Mouse (Mus musculus): ENCODE data around the gene Nkx1-1. TPM values are rescaled to one million over a fixed set of nuclear protein-coding genes. Genes with fewer than 3 reads are reported as not detected.

The Nkx1-1 gene
- not detected in 2 replicates for polyA plus RNA-seq (2015; fragmentation: Nextera tagmentation; extraction: Ambion mirVana)

DNA sequence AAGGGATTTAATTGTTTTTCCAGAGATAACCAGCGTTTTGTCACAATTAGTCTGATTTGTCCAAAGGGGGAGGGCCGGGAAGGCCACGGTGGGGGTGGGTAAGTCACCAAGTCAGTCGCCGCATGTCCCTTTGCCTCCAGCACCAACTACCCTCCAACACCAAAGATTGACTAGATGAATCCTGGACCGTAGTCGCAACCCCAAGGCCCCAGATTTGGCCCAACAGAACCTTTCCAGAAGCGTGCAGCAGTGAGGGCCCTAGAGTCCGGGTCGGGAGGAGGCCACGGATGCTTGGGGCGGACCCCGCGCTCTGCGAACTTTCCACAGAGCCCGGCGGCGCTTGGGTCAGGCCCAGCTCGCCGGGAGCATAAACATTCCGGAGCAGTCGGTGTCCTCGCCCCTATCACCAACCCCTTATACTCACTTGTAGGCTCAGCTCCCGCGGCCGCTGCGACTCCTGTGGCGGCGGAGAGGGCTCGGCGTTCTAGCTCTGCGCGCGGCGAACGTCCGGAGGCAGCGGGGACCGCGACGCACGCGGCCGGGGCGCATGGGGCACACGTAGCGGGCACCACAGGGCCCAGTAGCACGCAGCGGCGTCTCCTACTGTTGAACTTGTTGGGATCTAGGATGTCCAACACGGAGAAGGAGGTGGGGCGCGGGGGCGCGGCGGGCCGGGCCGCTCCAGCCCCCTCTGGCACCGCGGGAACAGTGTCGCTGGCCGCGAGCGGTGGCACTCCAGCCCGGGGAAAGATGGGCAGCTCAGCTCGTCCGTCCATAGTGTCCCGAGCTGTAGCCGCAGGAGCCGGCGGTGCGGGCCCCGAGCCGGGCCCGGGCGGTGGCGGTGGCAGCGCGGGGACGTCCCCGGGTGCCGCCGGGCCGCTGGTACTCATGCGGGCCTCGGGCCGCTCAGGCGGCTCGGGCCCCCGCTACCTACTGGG, at the start of gene Nkx1-1:
Nkx1-1 (minus strand) TSS at position 776 of the 938 bp plus-strand sequence.
- Histone ChIP-seq H3K9ac (ENCODE audit: low read depth, low read length) (no peak within 1 kb of the TSS), H3K9me3 (ENCODE audit: control insufficient read depth, low read length) (no peaks in the 10 kb centered on the region), H3K27ac (ENCODE audit: low read length) (no peak within 1 kb of the TSS), H3K4me3 (ENCODE audit: low read length) (peak within 1 kb of the TSS; percentile 18), H3K36me3 (ENCODE audit: control insufficient read depth, insufficient read depth, low read length) (no peaks in the 10 kb centered on the region), H3K4me1 (ENCODE audit: control insufficient read depth, insufficient read depth, low read length) (peaks cover 18% of the 10 kb centered on the region), H3K27me3 (replicated peaks; ENCODE audit: control insufficient read depth, insufficient read depth, low read length) (peaks cover 95% of the 10 kb centered on the region), H3K4me2 (ENCODE audit: low read depth, low read length) (no peak within 1 kb of the TSS)
- ATAC-seq: no peak
- 1% methylated on average over 88 of the region's 90 CpGs for WGBS

DNA sequence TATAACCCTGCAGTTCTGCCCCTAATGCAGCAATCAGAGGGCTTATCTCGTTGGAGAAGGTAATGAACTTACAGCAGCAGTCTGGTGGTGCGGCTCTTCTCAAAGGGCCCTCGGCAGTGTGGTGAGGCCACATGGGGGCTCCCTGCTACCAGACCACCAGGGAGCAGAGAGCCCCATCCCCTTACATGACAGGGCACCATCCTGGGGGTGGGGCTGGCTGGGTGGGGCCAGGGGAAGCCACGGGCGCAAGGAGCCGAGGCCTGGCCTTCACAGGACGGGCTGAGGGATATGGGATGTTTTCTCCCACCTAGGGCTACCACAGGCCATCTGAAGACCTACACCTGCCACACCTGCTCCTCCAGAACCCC, 47.5 kb upstream of the Nkx1-1 start:
- Histone ChIP-seq H3K27me3 (replicated peaks; ENCODE audit: control insufficient read depth, insufficient read depth, low read length) (no peaks in the 10 kb centered on the region; the same call in 1 of the 2 replicates), H3K4me1 (ENCODE audit: control insufficient read depth, insufficient read depth, low read length) (0 out of 2 replicates have a peak, but pooled peaks cover 5% of the 10 kb centered on the region), H3K4me2 (ENCODE audit: low read depth, low read length) (peak overlapping the region; percentile 32), H3K9ac (ENCODE audit: low read depth, low read length) (no peak overlapping the region), H3K36me3 (ENCODE audit: control insufficient read depth, insufficient read depth, low read length) (no peaks in the 10 kb centered on the region), H3K9me3 (ENCODE audit: control insufficient read depth, low read length) (no peaks in the 10 kb centered on the region), H3K4me3 (ENCODE audit: low read length) (no peak overlapping the region), H3K27ac (ENCODE audit: low read length) (no peak overlapping the region)
- WGBS: 13% methylated on average over 7 of the region's 7 CpGs
- ATAC-seq: no peak; the same call in none of the 2 replicates

DNA sequence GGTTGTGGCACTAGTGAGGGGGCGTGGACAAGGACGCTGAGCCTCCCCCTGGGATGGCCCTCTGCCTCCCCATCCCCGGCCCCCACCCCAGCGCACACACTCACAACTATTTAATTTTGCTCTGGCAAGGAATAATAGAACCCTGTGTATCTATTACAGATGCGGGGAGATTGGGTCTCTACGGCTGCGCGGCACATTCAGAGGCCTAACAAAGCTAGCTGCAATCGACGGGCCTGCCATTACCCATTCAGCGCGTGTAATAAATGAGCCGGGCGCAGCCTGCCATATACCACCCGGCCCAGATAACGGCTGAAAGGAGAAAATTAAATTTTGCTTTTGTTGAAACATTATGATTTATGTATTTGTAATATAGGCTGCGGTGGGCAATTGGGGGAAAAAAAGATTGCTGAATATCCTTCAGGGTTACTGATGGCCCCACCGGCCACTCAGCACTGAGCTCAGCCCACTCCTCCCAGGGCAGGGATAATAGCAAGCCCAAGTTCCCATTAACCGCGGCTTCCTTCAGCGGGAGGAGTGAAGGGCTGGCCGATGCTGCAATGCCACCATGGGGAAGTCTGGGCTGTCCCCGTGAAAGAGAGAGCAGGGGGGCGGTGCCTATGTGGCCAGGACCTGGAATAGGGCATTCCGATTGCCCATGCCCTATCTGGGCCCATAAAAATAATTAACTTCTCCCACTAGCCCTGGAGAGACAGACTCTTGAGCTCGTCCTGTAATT, 47.0 kb upstream of the Nkx1-1 start:
- WGBS: 43% methylated on average over 26 of the region's 26 CpGs
- peak overlapping the region; percentile 32 for H3K4me2 ChIP-seq (ENCODE audit: low read depth, low read length)
- no peaks in the 10 kb centered on the region for H3K36me3 ChIP-seq (ENCODE audit: control insufficient read depth, insufficient read depth, low read length)
- H3K4me1 ChIP-seq (ENCODE audit: control insufficient read depth, insufficient read depth, low read length): 0 out of 2 replicates have a peak, but pooled peaks cover 5% of the 10 kb centered on the region
- H3K27ac ChIP-seq (ENCODE audit: low read length): no peak overlapping the region
- H3K9ac ChIP-seq (ENCODE audit: low read depth, low read length): no peak overlapping the region
- H3K4me3 ChIP-seq (ENCODE audit: low read length): no peak overlapping the region
- H3K9me3 ChIP-seq (ENCODE audit: control insufficient read depth, low read length): no peaks in the 10 kb centered on the region
- ATAC-seq: peak; percentile 93; the same call in 1 of the 2 replicates
- no peaks in the 10 kb centered on the region; the same call in 1 of the 2 replicates for H3K27me3 ChIP-seq (replicated peaks; ENCODE audit: control insufficient read depth, insufficient read depth, low read length)

DNA sequence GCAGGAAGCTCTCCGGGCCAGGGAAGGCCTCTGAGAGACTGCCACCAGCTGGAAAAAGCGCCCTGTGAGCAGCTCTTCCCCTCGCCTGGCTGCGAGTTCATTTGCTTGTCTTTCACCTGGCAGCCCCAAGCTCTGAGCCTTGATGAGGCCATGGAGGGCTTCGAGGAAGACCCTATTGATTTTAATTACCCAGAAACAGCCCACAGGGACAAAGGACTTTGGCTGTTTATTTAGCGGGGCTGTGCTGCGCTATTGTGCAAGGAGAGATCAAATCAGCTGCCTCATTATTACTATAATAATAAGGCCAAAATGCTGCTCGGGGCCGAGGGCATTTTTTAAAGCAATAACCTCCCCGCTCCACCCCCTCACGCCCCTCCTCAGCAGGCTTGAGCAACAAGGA, 31.7 kb upstream of the Nkx1-1 start:
- Histone ChIP-seq H3K27ac (ENCODE audit: low read length) (no peak overlapping the region), H3K9me3 (ENCODE audit: control insufficient read depth, low read length) (no peaks in the 10 kb centered on the region), H3K4me2 (ENCODE audit: low read depth, low read length) (no peak overlapping the region), H3K27me3 (replicated peaks; ENCODE audit: control insufficient read depth, insufficient read depth, low read length) (no peaks in the 10 kb centered on the region), H3K36me3 (ENCODE audit: control insufficient read depth, insufficient read depth, low read length) (no peaks in the 10 kb centered on the region), H3K4me3 (ENCODE audit: low read length) (no peak overlapping the region), H3K9ac (ENCODE audit: low read depth, low read length) (no peak overlapping the region), H3K4me1 (ENCODE audit: control insufficient read depth, insufficient read depth, low read length) (no peaks in the 10 kb centered on the region)
- WGBS: 43% methylated on average over 11 of the region's 11 CpGs
- no peak for ATAC-seq

DNA sequence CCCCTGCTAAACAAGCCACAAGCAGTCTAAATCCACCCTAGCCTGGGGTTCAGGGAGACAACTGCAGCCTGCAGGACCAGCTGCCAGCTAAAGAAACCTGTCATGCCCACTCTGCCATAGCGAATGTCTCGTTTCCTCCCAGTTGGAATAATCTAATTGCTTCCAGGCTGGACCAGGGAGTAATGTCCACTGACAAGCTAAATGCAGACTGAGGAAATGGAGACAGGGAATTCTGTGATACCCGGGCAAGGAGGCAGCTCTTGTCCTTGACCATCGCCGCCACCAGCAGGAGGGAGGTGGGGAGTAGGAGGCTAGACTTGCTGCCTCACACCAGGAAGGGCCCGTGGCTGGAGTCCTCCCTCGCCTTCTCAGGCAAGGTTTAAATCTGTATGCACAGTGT, 30.6 kb upstream of the Nkx1-1 start:
- H3K36me3 ChIP-seq (ENCODE audit: control insufficient read depth, insufficient read depth, low read length): no peaks in the 10 kb centered on the region
- H3K27me3 ChIP-seq (replicated peaks; ENCODE audit: control insufficient read depth, insufficient read depth, low read length): no peaks in the 10 kb centered on the region
- no peak overlapping the region for H3K27ac ChIP-seq (ENCODE audit: low read length)
- H3K9ac ChIP-seq (ENCODE audit: low read depth, low read length): no peak overlapping the region
- H3K4me3 ChIP-seq (ENCODE audit: low read length): no peak overlapping the region
- ATAC-seq: no peak
- no peak overlapping the region for H3K4me2 ChIP-seq (ENCODE audit: low read depth, low read length)
- no peaks in the 10 kb centered on the region for H3K9me3 ChIP-seq (ENCODE audit: control insufficient read depth, low read length)
- 69% methylated on average over 7 of the region's 7 CpGs for WGBS
- no peaks in the 10 kb centered on the region for H3K4me1 ChIP-seq (ENCODE audit: control insufficient read depth, insufficient read depth, low read length)

DNA sequence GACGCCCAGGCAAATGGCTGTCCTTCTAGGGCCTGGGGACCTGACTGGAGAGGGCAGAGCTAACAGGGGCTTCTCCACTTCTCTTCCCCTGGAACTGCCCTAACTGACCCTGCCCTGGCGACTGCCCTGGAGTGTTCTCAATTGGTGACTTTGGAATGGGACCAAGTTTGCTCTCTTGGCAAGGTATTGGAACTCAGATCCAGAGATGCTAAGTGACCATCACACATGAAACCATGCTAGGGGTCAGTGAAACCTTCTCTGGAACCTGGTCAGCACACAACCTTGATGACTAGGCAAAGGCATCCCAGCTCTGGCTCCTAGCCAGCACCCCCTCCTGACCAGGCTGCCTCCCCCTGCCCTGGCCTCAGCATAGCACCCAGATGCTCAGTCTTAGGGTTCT, 25.3 kb upstream of the Nkx1-1 start:
- Histone ChIP-seq H3K4me2 (ENCODE audit: low read depth, low read length) (no peak overlapping the region), H3K9me3 (ENCODE audit: control insufficient read depth, low read length) (no peaks in the 10 kb centered on the region), H3K27me3 (replicated peaks; ENCODE audit: control insufficient read depth, insufficient read depth, low read length) (no peaks in the 10 kb centered on the region), H3K9ac (ENCODE audit: low read depth, low read length) (no peak overlapping the region), H3K36me3 (ENCODE audit: control insufficient read depth, insufficient read depth, low read length) (no peaks in the 10 kb centered on the region), H3K4me1 (ENCODE audit: control insufficient read depth, insufficient read depth, low read length) (no peaks in the 10 kb centered on the region), H3K4me3 (ENCODE audit: low read length) (no peak overlapping the region), H3K27ac (ENCODE audit: low read length) (no peak overlapping the region)
- WGBS: 64% methylated on average over 2 of the region's 2 CpGs
- no peak for ATAC-seq

DNA sequence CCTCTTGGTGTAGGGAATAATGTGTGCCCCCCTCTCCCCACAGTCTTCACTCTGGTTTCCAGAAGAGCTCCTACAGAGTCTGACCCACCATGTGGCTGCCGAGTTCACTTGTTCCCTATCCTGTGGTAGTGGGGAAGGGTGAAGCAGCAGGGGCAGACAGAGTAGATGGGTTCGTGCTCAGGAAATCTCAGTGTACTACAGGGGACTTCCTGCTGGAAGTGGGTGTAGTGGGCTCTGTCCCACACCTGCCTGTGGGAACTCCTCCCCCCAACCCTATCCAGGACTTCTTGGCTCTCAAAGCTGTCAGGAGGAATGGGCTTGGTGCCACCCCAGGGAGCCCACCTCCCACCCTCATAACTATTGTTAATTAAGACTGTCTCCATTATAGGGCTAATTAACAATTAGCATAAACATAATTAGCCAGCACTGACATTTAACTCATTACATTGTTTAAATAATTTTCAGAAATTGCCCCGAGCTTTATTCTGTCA, 24.4 kb upstream of the Nkx1-1 start:
- H3K9ac ChIP-seq (ENCODE audit: low read depth, low read length): no peak overlapping the region
- no peaks in the 10 kb centered on the region for H3K36me3 ChIP-seq (ENCODE audit: control insufficient read depth, insufficient read depth, low read length)
- 60% methylated on average over 3 of the region's 3 CpGs for WGBS
- no peaks in the 10 kb centered on the region for H3K27me3 ChIP-seq (replicated peaks; ENCODE audit: control insufficient read depth, insufficient read depth, low read length)
- no peak overlapping the region for H3K4me2 ChIP-seq (ENCODE audit: low read depth, low read length)
- no peaks in the 10 kb centered on the region for H3K9me3 ChIP-seq (ENCODE audit: control insufficient read depth, low read length)
- H3K4me3 ChIP-seq (ENCODE audit: low read length): no peak overlapping the region
- ATAC-seq: no peak
- H3K27ac ChIP-seq (ENCODE audit: low read length): no peak overlapping the region
- H3K4me1 ChIP-seq (ENCODE audit: control insufficient read depth, insufficient read depth, low read length): no peaks in the 10 kb centered on the region

DNA sequence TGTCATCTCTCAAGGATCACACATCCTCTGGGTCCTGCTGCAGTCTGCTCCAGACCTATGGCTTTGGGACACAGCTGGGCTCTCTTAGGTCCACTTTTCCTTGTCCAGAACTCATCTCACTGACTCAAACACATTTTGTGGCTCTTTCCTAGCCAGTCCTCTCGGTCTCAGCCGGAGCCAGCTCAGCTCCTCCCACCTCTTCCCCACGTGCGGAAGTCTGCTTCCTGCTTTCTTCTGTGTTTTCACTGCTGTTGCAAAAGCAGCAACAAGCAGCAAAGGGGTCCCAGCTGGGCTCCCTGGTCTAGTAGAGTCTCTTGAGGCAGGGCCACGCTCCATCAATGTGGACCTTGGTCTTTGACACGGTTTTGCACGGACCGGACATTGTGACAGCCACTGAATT, 22.0 kb upstream of the Nkx1-1 start:
- Histone ChIP-seq H3K27ac (ENCODE audit: low read length) (no peak overlapping the region), H3K27me3 (replicated peaks; ENCODE audit: control insufficient read depth, insufficient read depth, low read length) (no peaks in the 10 kb centered on the region), H3K4me2 (ENCODE audit: low read depth, low read length) (no peak overlapping the region), H3K4me1 (ENCODE audit: control insufficient read depth, insufficient read depth, low read length) (no peaks in the 10 kb centered on the region), H3K4me3 (ENCODE audit: low read length) (no peak overlapping the region), H3K9ac (ENCODE audit: low read depth, low read length) (no peak overlapping the region), H3K9me3 (ENCODE audit: control insufficient read depth, low read length) (no peaks in the 10 kb centered on the region), H3K36me3 (ENCODE audit: control insufficient read depth, insufficient read depth, low read length) (no peaks in the 10 kb centered on the region)
- WGBS: 52% methylated on average over 8 of the region's 8 CpGs
- ATAC-seq: no peak

DNA sequence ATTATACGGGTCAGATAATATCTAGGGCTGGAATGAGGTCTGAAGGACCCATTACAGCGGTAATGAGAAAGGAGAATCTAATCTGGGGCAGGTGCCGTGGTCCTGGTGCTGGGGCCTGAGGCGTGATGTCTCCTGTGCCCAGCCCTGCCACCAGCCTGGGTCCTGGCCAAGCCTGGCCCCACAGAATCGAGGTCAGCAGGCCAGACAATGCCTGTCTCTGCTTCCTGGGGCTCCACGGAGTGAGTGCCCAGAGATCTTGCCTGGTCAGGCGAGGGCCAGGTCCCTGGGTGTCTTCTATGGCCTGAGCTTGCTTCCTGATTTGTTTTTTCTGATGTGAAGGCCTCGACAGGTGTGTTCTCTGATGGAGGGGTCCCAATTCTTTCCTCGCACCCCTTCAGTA, 10.0 kb upstream of the Nkx1-1 start:
- no peak overlapping the region for H3K4me2 ChIP-seq (ENCODE audit: low read depth, low read length)
- H3K9ac ChIP-seq (ENCODE audit: low read depth, low read length): no peak overlapping the region
- peaks cover 4% of the 10 kb centered on the region; the same call in 1 of the 2 replicates for H3K4me1 ChIP-seq (ENCODE audit: control insufficient read depth, insufficient read depth, low read length)
- H3K27me3 ChIP-seq (replicated peaks; ENCODE audit: control insufficient read depth, insufficient read depth, low read length): peaks cover 31% of the 10 kb centered on the region
- H3K9me3 ChIP-seq (ENCODE audit: control insufficient read depth, low read length): no peaks in the 10 kb centered on the region
- WGBS: 51% methylated on average over 9 of the region's 9 CpGs
- H3K36me3 ChIP-seq (ENCODE audit: control insufficient read depth, insufficient read depth, low read length): no peaks in the 10 kb centered on the region
- H3K4me3 ChIP-seq (ENCODE audit: low read length): no peak overlapping the region
- no peak overlapping the region for H3K27ac ChIP-seq (ENCODE audit: low read length)
- ATAC-seq: no peak
